Mouse (Mus musculus) kidney, postnatal 10 days (tissue): ENCODE data around the gene Zdbf2.
"Not testable (repeated sequence)": the region's sequence is repeated elsewhere in the genome, so short reads cannot be mapped to it uniquely, and the experiment has no call there.

Experiments used
- DNase-seq: peaks from one replicate; pipeline ENCODE4 v3.0.0; 2021; ENCODE audit warnings: mixed read lengths

Zdbf2 gene

GRCm38 (mm10) chr1:63265461-63265860 lies 7.6 kb upstream of the Zdbf2 start:
- no peak for DNase-seq

GRCm38 (mm10) chr1:63266121-63266520 lies 6.9 kb upstream of the Zdbf2 start:
- DNase-seq = no peak

- DNase-seq = no peak
Measured at GRCm38 (mm10) chr1:63266716-63267115, 6.3 kb upstream of the Zdbf2 start.

- DNase-seq = no peak
Measured at GRCm38 (mm10) chr1:63272125-63272675, 865 bp upstream of the Zdbf2 start.

- peak; percentile 19 for DNase-seq
Measured at GRCm38 (mm10) chr1:63273339-63273951, 380 bp downstream of the Zdbf2 start.

- DNase-seq = no peak
Measured at GRCm38 (mm10) chr1:63274046-63274730, 1.1 kb downstream of the Zdbf2 start.

GRCm38 (mm10) chr1:63278106-63278505 lies 5.0 kb downstream of the Zdbf2 start:
- no peak for DNase-seq

- DNase-seq = no peak
Measured at GRCm38 (mm10) chr1:63293965-63294364, 20.9 kb downstream of the Zdbf2 start.

GRCm38 (mm10) chr1:63309661-63310060 lies 36.6 kb downstream of the Zdbf2 start:
- no peak for DNase-seq

GRCm38 (mm10) chr1:63323565-63324132 lies 50.6 kb downstream of the Zdbf2 start:
- not testable (repeated sequence) for DNase-seq
